Mouse (Mus musculus) T-helper 2 cell (primary cell): ENCODE measurements around the gene Polr3b.

Experiments
- in situ Hi-C: fragments of 300-600 bp; cut with MboI, MseI; formaldehyde crosslinking; loops from one replicate; pipeline ENCODE4 v1.15.1; 2025; ENCODE audit warnings: high pct_unique_total_duplicates

Polr3b gene

GRCm38 (mm10) chr10:84621826-84622790 is at the start of gene Polr3b:
Gene Polr3b, plus strand, starts transcription at chr10:84622292.
- in situ Hi-C loops: no loop called here

DNA sequence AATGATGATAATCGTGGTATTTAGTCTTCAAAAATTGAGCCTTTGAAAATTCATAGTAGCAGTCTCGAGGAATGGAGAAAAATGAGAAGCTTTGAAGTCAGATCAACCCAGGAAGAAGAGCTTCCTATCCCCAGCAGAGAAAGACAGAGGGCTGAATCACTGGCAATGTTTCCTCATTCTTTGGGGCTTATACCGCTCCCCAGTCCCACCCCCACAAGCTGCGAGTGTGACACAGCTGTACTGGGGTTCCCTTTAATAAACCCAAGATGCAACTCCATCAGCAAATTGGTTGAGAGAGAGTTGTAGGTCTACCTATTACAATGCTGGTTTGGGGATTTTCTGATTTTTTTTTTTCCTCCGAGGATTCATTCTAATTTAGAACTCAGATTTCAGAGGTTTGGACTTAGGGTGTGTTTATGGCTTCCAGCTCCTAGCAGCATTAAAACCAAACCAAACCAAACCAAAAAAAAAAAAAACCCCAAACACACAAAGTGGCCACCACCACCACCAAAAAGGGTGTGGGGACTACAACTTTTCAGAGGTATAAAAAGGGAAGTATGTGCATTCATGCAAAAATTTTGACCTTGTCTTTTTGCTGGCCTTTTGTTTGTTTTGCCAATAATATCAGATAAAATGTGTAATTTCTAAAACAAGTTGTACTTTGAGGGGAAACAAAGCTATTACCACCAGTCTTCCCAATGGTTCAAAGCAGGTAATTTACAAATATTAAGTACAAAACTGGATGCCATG is 48.2 kb upstream of the Polr3b start:
- in situ Hi-C loops: no loop called here

DNA sequence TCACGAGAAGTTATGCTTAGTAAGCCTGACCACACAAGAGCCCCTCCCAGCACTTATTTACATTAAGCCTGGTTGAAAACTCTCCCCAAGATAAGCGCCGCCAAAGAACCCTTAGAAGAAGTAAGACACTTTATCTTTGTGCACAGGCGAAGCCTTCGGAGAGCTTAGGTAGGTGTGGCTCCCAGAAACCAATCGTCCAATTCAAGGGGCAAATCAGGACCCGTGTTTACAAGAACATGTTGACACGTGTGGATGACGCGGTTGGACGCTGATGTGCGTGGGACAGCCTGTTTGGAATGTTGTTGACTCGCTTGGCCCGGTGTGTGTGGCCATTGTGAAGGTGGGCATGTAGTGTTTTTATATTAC is 46.1 kb upstream of the Polr3b start:
- in situ Hi-C loops: no loop called here

GRCm38 (mm10) chr10:84576395-84577070 is 45.6 kb upstream of the Polr3b start, which contains the start of gene Tcp11l2:
Gene Tcp11l2, plus strand, starts transcription at chr10:84576626.
- in situ Hi-C loops: no loop called here

GRCm38 (mm10) chr10:84577071-84577727 is 44.9 kb upstream of the Polr3b start:
- in situ Hi-C loops: no loop called here

- in situ Hi-C loops: no loop called here
Observed at GRCm38 (mm10) chr10:84578738-84579137, 43.4 kb upstream of the Polr3b start.

DNA sequence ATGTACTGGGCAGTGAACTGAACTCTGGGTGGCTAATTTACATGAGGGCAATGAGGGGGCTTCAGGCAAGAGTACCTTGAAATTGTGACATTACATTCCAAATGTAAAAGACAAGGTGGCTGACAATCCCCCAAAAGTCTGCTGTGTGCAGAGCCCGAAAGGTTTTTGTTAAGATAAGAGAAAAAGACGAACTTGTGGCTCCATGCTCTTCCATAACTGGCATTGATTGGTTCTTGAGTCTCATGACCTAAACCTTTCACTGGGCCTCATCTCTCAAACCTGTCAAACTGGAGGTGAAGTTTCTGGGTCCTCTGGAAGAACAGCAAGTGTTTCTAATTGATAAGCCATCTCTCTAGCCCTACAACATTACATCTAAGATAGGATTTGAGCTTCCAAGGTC is 42.6 kb upstream of the Polr3b start:
- in situ Hi-C loops: no loop called here

DNA sequence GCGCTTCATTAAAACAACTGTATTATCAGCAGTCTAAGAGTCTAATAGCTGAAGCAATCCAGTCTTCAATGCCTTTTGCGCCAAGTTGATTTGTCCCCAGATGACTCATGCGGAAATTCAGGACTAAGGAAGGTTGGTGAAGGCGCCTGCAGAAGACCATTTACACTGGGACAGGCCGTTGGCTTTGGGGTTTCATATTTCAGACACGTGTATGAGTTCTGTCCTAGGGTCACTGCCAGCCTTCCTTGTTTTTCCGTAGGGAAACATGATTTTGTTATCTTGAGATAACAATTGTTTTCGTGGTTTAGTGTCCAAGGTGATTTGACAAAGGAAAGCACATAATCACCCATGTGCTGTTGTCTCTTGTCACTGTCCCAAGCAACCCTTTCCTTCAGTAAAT is 40.9 kb upstream of the Polr3b start:
- in situ Hi-C loops: no loop called here

DNA sequence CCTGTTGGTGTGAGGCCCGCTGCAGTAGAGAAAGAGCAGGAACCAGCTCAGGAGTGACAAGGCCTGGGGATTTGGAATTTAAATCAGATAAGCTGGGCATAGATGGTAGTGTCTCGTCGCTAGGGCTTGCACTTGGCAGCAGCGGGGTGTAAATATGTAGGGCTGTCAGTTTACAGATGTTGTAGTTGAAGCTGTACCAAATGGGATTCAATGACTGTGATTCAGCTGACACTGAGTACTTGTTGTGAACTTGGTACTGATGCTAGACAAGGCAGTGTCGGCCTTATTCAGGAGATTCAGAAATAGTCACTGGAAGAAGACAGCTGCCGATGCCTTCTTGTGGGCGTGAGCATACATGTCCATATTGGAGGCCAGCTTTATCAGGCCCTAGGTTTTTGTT is 39.9 kb upstream of the Polr3b start:
- in situ Hi-C loops: no loop called here

DNA sequence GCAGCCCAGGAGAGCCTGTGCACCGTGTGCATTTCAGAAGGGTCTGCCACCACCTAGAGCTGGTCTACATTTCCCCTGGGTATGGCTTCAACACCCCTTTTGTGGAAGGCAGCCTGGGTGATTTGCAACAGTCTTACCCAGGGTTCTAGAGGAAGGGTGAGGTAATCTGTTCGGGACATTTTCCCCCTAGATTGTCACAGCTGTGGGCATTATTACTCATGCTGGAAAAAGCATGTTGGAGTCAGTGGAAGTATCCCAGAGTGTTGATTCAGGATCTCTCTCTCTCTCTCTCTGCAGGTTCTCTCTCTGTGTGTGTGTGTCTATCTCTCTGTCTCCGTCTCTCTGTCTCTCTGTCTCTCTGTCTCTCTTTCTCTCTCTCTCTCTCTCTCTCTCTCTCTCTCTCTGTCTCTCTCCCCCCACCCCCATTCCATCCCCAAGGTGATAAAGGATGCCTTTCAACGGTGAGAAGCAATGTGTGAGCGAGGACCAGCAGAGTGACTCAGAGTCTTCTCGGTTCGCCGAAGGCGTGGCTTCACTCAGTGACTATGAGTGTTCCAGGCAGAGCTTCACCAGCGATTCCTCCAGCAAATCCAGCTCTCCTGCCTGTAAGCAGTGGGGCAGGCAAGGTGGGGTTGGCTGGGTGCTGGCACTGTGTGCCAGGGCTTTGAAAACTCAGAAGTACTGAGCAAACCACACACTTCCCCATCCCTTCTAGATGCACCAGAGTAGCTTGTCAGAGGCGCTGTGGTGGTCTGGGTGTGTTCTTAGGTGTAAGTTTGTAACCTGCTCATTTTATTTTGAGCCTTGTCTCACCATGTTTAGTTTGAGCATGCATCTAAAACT is 37.4 kb upstream of the Polr3b start:
- in situ Hi-C loops: no loop called here

GRCm38 (mm10) chr10:84585294-84585650 is 36.8 kb upstream of the Polr3b start:
- in situ Hi-C loops: no loop called here

GRCm38 (mm10) chr10:84590956-84591355 is 31.1 kb upstream of the Polr3b start:
- in situ Hi-C loops: no loop called here

GRCm38 (mm10) chr10:84591640-84592148 is 30.4 kb upstream of the Polr3b start:
- in situ Hi-C loops: no loop called here

DNA sequence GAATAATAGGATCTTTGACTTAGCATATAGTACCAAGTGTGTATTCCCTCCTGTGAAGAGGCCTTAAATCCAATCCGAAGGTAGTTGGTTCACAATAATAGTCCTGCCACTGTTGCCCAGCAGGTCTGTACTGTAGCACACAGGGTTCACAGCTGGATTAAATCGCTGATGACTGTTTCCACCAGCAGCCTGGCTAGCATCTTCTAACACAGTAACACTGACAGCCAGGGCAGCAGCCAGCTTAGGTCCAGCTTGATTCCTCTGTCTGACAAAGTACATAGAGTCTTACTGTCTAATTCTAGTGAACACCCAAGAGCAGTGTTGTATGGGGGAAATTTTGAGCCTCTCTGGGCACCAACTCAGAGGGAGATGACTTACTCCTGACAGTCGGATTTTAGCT is 29.3 kb upstream of the Polr3b start:
- in situ Hi-C loops: no loop called here

- in situ Hi-C loops: no loop called here
Observed at GRCm38 (mm10) chr10:84597127-84597785, 24.8 kb upstream of the Polr3b start.

GRCm38 (mm10) chr10:84598172-84598571 is 23.9 kb upstream of the Polr3b start:
- in situ Hi-C loops: no loop called here

- in situ Hi-C loops: no loop called here
Observed at GRCm38 (mm10) chr10:84600136-84600535, 22.0 kb upstream of the Polr3b start.

- in situ Hi-C loops: no loop called here
Observed at GRCm38 (mm10) chr10:84604335-84604734, 17.8 kb upstream of the Polr3b start.

DNA sequence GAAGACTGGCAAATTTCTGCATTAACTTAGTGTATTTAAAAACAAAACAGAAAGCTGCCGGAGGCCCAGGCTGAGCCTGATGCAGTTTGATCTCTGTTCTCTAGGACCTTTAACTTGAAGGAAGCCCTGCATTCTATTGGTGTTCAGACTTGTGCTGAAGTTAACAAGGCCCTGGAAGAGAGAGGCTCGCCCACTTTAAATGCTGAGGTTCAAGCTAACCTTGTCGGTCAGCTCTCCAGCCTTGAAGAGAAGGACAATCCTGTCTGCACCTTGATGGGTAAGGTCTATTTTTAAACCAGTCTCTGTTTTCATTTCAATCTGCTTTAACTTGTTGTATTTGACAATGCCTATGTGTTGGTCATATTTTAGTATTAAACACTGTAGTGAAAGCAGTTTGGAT is 13.7 kb upstream of the Polr3b start:
- in situ Hi-C loops: no loop called here

GRCm38 (mm10) chr10:84610324-84610723 is 11.8 kb upstream of the Polr3b start:
- in situ Hi-C loops: no loop called here
